Mouse (Mus musculus): ENCODE data around the gene Katnal1. TPM values are rescaled to one million over a fixed set of nuclear protein-coding genes. Genes with fewer than 3 reads are reported as not detected.

The Katnal1 gene
- polyA plus RNA-seq, 1 experiment = 5.6 TPM

DNA sequence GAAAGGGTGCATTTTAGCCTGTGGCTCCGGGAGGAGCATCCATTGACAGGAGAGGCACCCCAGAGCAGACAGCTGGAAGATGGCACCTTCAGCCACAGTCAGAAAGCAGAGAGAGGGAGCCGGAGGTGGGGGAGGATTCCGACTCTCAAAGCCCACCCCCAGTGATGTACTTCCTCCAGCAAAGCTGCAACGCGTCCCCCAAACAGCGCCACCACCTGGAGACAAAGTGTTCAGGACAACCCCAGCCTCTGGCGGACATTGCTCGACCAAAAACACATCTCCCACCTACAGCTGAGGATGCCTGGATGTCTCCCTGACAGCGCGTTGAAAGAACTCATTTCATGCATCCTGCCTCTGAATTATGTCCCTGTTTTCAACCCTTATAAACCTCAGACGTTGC, 13.8 kb upstream of the Katnal1 start:
- no peak for DNase-seq
- H3K36me3 ChIP-seq (ENCODE audit: control insufficient read depth, insufficient read depth, low read length) = no peaks in the 10 kb centered on the region
- TF ChIP-seq POLR2A (IDR thresholded peaks at IDR 0.05; ENCODE audit: control insufficient read depth, extremely low read depth, insufficient read depth, low read length, poor library complexity) = no peak
- no peak for TF ChIP-seq CTCF (IDR thresholded peaks at IDR 0.05; ENCODE audit: borderline replicate concordance, control insufficient read depth, extremely low read depth, insufficient read depth, low read length, poor library complexity)

DNA sequence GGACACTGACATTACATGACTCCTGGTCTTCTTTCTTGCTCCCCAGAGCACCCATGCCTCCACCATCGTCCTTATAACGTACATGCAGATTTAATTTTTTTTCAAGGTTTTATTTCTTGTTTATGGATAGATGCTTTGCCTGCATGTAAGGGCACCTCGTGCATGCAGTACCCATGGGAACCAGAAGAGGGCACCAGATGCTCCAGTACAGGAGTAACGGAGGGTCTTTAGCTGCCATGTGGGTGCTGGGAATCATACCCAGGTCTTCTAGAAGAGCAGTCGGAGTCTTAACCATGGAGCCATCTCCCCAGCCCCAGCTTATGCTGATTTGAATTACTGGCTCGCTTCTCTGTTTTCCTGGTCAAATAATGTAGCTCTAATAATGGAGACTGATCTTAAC, 13.2 kb upstream of the Katnal1 start:
- no peak overlapping the region for H3K4me3 ChIP-seq (ENCODE audit: control insufficient read depth, insufficient read depth, low read length)
- DNase-seq = peak; percentile 33
- no peaks in the 10 kb centered on the region for H3K36me3 ChIP-seq (ENCODE audit: control insufficient read depth, insufficient read depth, low read length)
- TF ChIP-seq POLR2A (IDR thresholded peaks at IDR 0.05; ENCODE audit: control insufficient read depth, extremely low read depth, insufficient read depth, low read length, poor library complexity) (no peak), CTCF (IDR thresholded peaks at IDR 0.05; ENCODE audit: borderline replicate concordance, control insufficient read depth, extremely low read depth, insufficient read depth, low read length, poor library complexity) (no peak; the same call in 1 of the 2 replicates)
- no peaks in the 10 kb centered on the region for H3K4me1 ChIP-seq (replicated peaks; ENCODE audit: control insufficient read depth, insufficient read depth, low read length)
- no peak overlapping the region for H3K27ac ChIP-seq (ENCODE audit: control insufficient read depth, insufficient read depth, low read length)
- H3K27me3 ChIP-seq (ENCODE audit: control insufficient read depth, insufficient read depth, low read length) = no peaks in the 10 kb centered on the region
- WGBS = 98% methylated on average over 6 of the region's 6 CpGs

More for the DNA sequence above, 13.8 kb upstream of the Katnal1 start:
- Histone ChIP-seq H3K4me3 (ENCODE audit: control insufficient read depth, insufficient read depth, low read length) (no peak overlapping the region), H3K27ac (ENCODE audit: control insufficient read depth, insufficient read depth, low read length) (no peak overlapping the region), H3K27me3 (ENCODE audit: control insufficient read depth, insufficient read depth, low read length) (no peaks in the 10 kb centered on the region), H3K4me1 (replicated peaks; ENCODE audit: control insufficient read depth, insufficient read depth, low read length) (no peaks in the 10 kb centered on the region)
- 92% methylated on average over 11 of the region's 11 CpGs for WGBS

GRCm38 (mm10) chr5:148941867-148942266, 12.7 kb upstream of the Katnal1 start:
- WGBS = 95% methylated on average over 10 of the region's 10 CpGs
- no peak for DNase-seq
- TF ChIP-seq POLR2A (IDR thresholded peaks at IDR 0.05; ENCODE audit: control insufficient read depth, extremely low read depth, insufficient read depth, low read length, poor library complexity) (no peak), CTCF (IDR thresholded peaks at IDR 0.05; ENCODE audit: borderline replicate concordance, control insufficient read depth, extremely low read depth, insufficient read depth, low read length, poor library complexity) (no peak)

DNA sequence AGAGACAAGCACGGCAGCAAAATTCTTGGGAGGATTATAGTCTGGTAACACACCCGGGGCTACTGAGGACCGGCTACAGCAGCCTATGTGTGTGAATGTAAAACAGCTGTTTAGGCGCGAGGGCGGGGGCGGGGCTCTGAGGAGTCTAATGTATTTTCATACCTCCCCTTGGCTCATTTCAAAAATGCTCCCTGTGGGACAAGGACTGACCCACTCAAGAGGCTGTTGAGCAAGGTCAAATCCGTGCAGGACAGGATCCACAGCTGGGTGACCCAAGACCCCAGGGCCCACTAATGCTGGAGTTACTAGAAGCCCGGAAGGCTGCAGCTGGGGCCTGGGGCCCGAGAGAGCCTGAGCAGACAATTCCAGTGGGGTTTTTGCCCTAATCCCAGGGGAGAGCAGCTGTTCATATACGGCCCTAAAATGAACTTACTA, 10.8 kb upstream of the Katnal1 start:
- H3K4me3 ChIP-seq (ENCODE audit: control insufficient read depth, insufficient read depth, low read length) = no peak overlapping the region
- H3K4me1 ChIP-seq (replicated peaks; ENCODE audit: control insufficient read depth, insufficient read depth, low read length) = no peaks in the 10 kb centered on the region
- no peak for TF ChIP-seq CTCF (IDR thresholded peaks at IDR 0.05; ENCODE audit: borderline replicate concordance, control insufficient read depth, extremely low read depth, insufficient read depth, low read length, poor library complexity)
- no peak for TF ChIP-seq POLR2A (IDR thresholded peaks at IDR 0.05; ENCODE audit: control insufficient read depth, extremely low read depth, insufficient read depth, low read length, poor library complexity)
- WGBS = 94% methylated on average over 11 of the region's 11 CpGs
- H3K27me3 ChIP-seq (ENCODE audit: control insufficient read depth, insufficient read depth, low read length) = no peaks in the 10 kb centered on the region
- no peaks in the 10 kb centered on the region for H3K36me3 ChIP-seq (ENCODE audit: control insufficient read depth, insufficient read depth, low read length)
- no peak overlapping the region for H3K27ac ChIP-seq (ENCODE audit: control insufficient read depth, insufficient read depth, low read length)
- no peak for DNase-seq

More at GRCm38 (mm10) chr5:148941867-148942266, 12.7 kb upstream of the Katnal1 start:
- no peaks in the 10 kb centered on the region for H3K27me3 ChIP-seq (ENCODE audit: control insufficient read depth, insufficient read depth, low read length)
- H3K27ac ChIP-seq (ENCODE audit: control insufficient read depth, insufficient read depth, low read length) = no peak overlapping the region
- H3K4me3 ChIP-seq (ENCODE audit: control insufficient read depth, insufficient read depth, low read length) = no peak overlapping the region
- H3K4me1 ChIP-seq (replicated peaks; ENCODE audit: control insufficient read depth, insufficient read depth, low read length) = no peaks in the 10 kb centered on the region
- no peaks in the 10 kb centered on the region for H3K36me3 ChIP-seq (ENCODE audit: control insufficient read depth, insufficient read depth, low read length)

DNA sequence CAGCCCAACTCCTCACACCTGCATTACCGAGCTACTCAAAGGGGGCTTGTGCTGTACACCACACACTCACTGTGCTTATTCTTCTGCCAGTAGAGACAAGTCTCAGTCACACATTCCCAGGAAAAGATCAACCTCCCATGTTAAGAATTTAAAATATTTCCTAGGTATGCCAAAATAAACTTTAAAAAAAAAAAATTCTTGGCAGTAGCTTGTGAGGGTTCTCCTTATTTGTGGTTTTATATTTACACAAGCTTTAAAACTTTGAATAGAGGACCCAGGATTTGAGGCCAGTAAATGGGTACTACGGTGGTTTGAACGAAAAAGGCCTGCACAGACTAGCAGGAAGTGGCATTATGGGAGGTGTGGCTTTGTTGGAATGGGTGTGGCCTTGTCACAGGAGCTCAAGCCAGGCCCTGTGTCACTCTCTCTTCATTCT, 7.4 kb upstream of the Katnal1 start:
- 76% methylated on average over 3 of the region's 3 CpGs for WGBS
- Histone ChIP-seq H3K4me3 (ENCODE audit: control insufficient read depth, insufficient read depth, low read length) (no peak overlapping the region), H3K36me3 (ENCODE audit: control insufficient read depth, insufficient read depth, low read length) (no peaks in the 10 kb centered on the region), H3K4me1 (replicated peaks; ENCODE audit: control insufficient read depth, insufficient read depth, low read length) (no peaks in the 10 kb centered on the region), H3K27me3 (ENCODE audit: control insufficient read depth, insufficient read depth, low read length) (no peaks in the 10 kb centered on the region), H3K27ac (ENCODE audit: control insufficient read depth, insufficient read depth, low read length) (no peak overlapping the region)
- no peak for DNase-seq
- TF ChIP-seq CTCF (IDR thresholded peaks at IDR 0.05; ENCODE audit: borderline replicate concordance, control insufficient read depth, extremely low read depth, insufficient read depth, low read length, poor library complexity) (no peak), POLR2A (IDR thresholded peaks at IDR 0.05; ENCODE audit: control insufficient read depth, extremely low read depth, insufficient read depth, low read length, poor library complexity) (no peak)

GRCm38 (mm10) chr5:148935871-148936270, 6.8 kb upstream of the Katnal1 start:
- Histone ChIP-seq H3K27me3 (ENCODE audit: control insufficient read depth, insufficient read depth, low read length) (no peaks in the 10 kb centered on the region), H3K36me3 (ENCODE audit: control insufficient read depth, insufficient read depth, low read length) (no peaks in the 10 kb centered on the region), H3K4me1 (replicated peaks; ENCODE audit: control insufficient read depth, insufficient read depth, low read length) (no peaks in the 10 kb centered on the region), H3K27ac (ENCODE audit: control insufficient read depth, insufficient read depth, low read length) (no peak overlapping the region), H3K4me3 (ENCODE audit: control insufficient read depth, insufficient read depth, low read length) (no peak overlapping the region)
- 97% methylated on average over 6 of the region's 6 CpGs for WGBS
- no peak for DNase-seq
- no peak for TF ChIP-seq CTCF (IDR thresholded peaks at IDR 0.05; ENCODE audit: borderline replicate concordance, control insufficient read depth, extremely low read depth, insufficient read depth, low read length, poor library complexity)
- TF ChIP-seq POLR2A (IDR thresholded peaks at IDR 0.05; ENCODE audit: control insufficient read depth, extremely low read depth, insufficient read depth, low read length, poor library complexity) = no peak
